Mouse (Mus musculus) G1E (cell line): Measurements from ENCODE around the gene Psme1. TPM values are rescaled to one million over a fixed set of nuclear protein-coding genes. Genes with fewer than 3 reads are reported as not detected.

Experiments
- ATAC-seq: 2 replicates; pipeline ENCODE4 v1.8.0; 2016; ENCODE audit warnings: mild to moderate bottlenecking; ENCODE audit not compliant: insufficient number of reproducible peaks, poor library complexity, low FRiP score, severe bottlenecking; ENCODE audit errors: extremely low read depth
- DNase-seq: peaks from one replicate; pipeline ENCODE4 v3.0.0; 2012; ENCODE audit warnings: low spot score
- H3K27me3 ChIP-seq: 2 replicates; pipeline ENCODE4 v1.6.1; 2012; ENCODE audit warnings: mild to moderate bottlenecking, low read length, inconsistent platforms; ENCODE audit not compliant: insufficient read depth
- H3K36me3 ChIP-seq: replicated peaks from 2 replicates; pipeline ENCODE3; 2012; ENCODE audit warnings: mild to moderate bottlenecking, inconsistent platforms
- H3K4me1 ChIP-seq: 2 replicates; pipeline ENCODE4 v1.6.1; 2012; ENCODE audit warnings: low read depth, low read length, inconsistent platforms, mixed read lengths; ENCODE audit not compliant: insufficient read depth
- H3K4me3 ChIP-seq: 2 replicates; pipeline ENCODE4 v1.5.1; 2012; ENCODE audit warnings: low read depth, mild to moderate bottlenecking, inconsistent platforms, low read length, moderate library complexity, mixed read lengths
- H3K9me3 ChIP-seq: replicated peaks from 2 replicates; pipeline ENCODE4 v1.6.1; 2012; ENCODE audit warnings: inconsistent platforms
- CTCF ChIP-seq: IDR thresholded peaks from 2 replicates; pipeline ENCODE4 v1.5.1; 2012; ENCODE audit warnings: low read depth, low read length, inconsistent platforms, mixed read lengths
- GATA1 ChIP-seq: IDR thresholded peaks from 2 replicates; pipeline ENCODE4 v1.6.1; 2012; ENCODE audit warnings: borderline replicate concordance, low read length, inconsistent platforms, mixed read lengths
- GATA2 ChIP-seq: IDR thresholded peaks from 2 replicates; pipeline ENCODE4 v1.6.1; 2012; ENCODE audit warnings: low read depth, low read length, inconsistent platforms, borderline replicate concordance
- POLR2AphosphoS5 ChIP-seq: IDR thresholded peaks from 2 replicates; pipeline ENCODE4 v1.6.1; 2012; ENCODE audit warnings: low read depth, low read length, inconsistent platforms; ENCODE audit not compliant: insufficient replicate concordance
- TAL1 ChIP-seq: conservative IDR thresholded peaks from 2 replicates; pipeline ENCODE4 v1.6.1; 2012; ENCODE audit warnings: low read depth, low read length, inconsistent platforms, mixed read lengths
- polyA plus RNA-seq: library from polyadenylated mRNA; stranded (reverse); fragments of >175 nt; gene quantifications from 2 replicates; pipeline ENCODE4 v1.2.3, GENCODE M21; 2012
- total RNA-seq, 2 experiments: library from RNA; stranded (forward) in 1 of 2; stranded (reverse) in 1 of 2; fragments of 200-1000 nt in 1 of 2; fragments of >200 nt in 1 of 2; fragmentation: Nextera tagmentation in 1 of 2; gene quantifications; 2 replicates each; pipeline ENCODE4 v1.2.3; 2014 to 2017

The Psme1 gene
- total and polyA plus RNA-seq, 3 experiments = 141 to 598 (median 212) TPM

- peak; percentile 82 for ATAC-seq
- no peak for TF ChIP-seq CTCF
- no peak for TF ChIP-seq GATA2
- no peak for TF ChIP-seq POLR2AphosphoS5
- no peak for TF ChIP-seq GATA1
- no peak for TF ChIP-seq TAL1
- Histone ChIP-seq H3K9me3 (no peaks in the 10 kb centered on the region), H3K27me3 (no peaks in the 10 kb centered on the region), H3K4me3 (peak within 1 kb of the TSS; percentile 78), H3K36me3 (peaks cover 39% of the 10 kb centered on the region), H3K4me1 (peaks cover 84% of the 10 kb centered on the region)
- peak; percentile 91 for DNase-seq
Observed at GRCm38 (mm10) chr14:55617822-55618221, 39.9 kb downstream of the Psme1 start, which contains the start of gene Rec8. Rec8 (plus strand) TSS chr14:55618037.

DNA sequence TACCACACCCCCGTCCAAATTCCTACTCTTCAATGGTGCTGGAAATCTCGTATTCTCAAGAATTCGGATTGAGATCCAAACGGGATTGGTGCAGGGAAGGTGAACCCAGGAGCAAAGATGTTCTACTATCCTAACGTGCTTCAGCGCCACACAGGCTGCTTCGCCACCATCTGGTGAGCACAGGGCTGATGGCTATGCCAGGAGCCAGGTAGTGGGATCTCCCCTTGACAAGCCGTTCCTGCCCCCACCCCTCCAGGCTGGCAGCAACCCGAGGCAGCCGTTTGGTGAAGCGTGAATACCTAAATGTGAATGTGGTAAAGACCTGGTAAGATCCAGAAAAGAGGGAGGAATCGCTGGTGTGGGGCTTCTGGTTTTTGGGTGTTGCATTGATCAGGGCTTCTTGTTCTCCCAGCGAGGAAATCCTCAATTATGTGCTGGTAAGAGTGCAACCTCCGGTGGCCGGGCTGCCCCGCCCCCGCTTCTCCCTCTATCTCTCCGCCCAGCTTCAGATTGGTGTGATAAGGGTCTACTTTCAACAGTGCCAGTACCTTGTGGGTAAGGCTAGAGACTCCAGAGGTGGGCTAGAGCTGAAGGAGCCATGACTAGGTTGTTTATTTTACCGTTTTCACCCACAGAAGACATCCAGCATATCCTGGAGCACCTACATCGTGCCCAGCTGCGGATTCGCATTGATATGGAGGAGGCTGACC, 40.7 kb downstream of the Psme1 start:
- Histone ChIP-seq H3K4me1 (peaks cover 84% of the 10 kb centered on the region), H3K36me3 (peaks cover 47% of the 10 kb centered on the region), H3K4me3 (peak overlapping the region; percentile 78), H3K27me3 (no peaks in the 10 kb centered on the region), H3K9me3 (no peaks in the 10 kb centered on the region)
- TF ChIP-seq TAL1 (peak; percentile 67), GATA1 (no peak), GATA2 (peak; percentile 61; the same call in 1 of the 2 replicates), CTCF (no peak), POLR2AphosphoS5 (no peak)
- peak; percentile 51 for ATAC-seq
- DNase-seq = peak; percentile 71

DNA sequence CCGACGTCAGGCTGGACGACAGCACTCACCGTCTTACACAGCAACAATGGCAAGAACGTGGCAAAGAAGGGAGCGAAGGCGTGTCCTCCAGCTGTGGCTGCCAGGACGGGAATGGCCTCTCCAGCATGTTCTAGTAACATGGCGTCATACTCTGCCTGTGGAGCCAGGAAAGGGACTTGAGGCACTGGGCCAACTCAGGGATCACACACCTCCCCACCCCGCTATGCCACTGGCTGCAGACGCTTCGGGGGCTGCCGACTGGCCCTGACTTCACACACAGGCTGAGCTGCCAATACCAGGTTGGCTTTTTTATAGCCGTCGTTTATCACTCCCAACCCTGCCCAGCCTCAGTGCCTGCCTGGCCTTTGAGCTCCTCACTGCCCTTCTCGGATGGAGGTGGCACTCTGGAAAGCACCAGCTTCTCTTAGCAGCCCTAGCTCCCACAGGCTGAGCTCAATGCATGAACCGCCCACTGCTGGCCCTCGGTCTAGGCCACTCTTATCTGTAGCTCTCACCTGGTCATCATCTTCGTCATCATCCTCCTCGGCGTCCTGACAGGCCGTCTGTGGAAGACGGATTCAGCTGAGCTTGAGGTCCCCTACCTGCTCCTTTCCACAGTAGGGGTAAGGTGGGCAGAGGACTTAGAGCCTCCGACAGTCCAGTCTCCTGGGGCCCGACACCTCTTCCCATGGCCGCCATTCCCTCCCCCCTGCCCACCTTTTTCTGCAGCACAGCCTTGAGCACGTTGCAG, 50.3 kb downstream of the Psme1 start:
- H3K36me3 ChIP-seq = peaks cover 100% of the 10 kb centered on the region
- H3K27me3 ChIP-seq = no peaks in the 10 kb centered on the region

GRCm38 (mm10) chr14:55629312-55629711, 51.4 kb downstream of the Psme1 start:
- no peaks in the 10 kb centered on the region for H3K27me3 ChIP-seq
- H3K9me3 ChIP-seq = no peaks in the 10 kb centered on the region
- DNase-seq = no peak
- ATAC-seq = no peak; the same call in 1 of the 2 replicates
- peaks cover 100% of the 10 kb centered on the region for H3K36me3 ChIP-seq
- TF ChIP-seq GATA2 = no peak
- no peak for TF ChIP-seq POLR2AphosphoS5
- TF ChIP-seq CTCF = peak; percentile 96
- H3K4me3 ChIP-seq = no peak overlapping the region
- H3K4me1 ChIP-seq = peaks cover 68% of the 10 kb centered on the region

More for the DNA sequence above, 50.3 kb downstream of the Psme1 start:
- no peaks in the 10 kb centered on the region for H3K9me3 ChIP-seq
- H3K4me3 ChIP-seq = peak overlapping the region; percentile 44; the same call in 1 of the 2 replicates
- ATAC-seq (peak; percentile 47; the same call in 1 of the 2 replicates), DNase-seq (peak; percentile 35)
- H3K4me1 ChIP-seq = peaks cover 68% of the 10 kb centered on the region
- no peak for TF ChIP-seq GATA1
- peak; percentile 48 for TF ChIP-seq TAL1
- no peak for TF ChIP-seq CTCF
- no peak for TF ChIP-seq POLR2AphosphoS5
- TF ChIP-seq GATA2 = no peak

Other genes with a start within 250 kb of the Psme1 start
Only the 20 nearest of the 31 such genes appear.
- 15.5 and 21.1 TPM in 2 replicates for gene Dhrs4, start 99.4 kb upstream of the Psme1 start, total RNA-seq (2014; fragmentation: Nextera tagmentation)
- gene Dhrs4, start 99.4 kb upstream of the Psme1 start, total RNA-seq (2017) = 47.7 TPM in 2 replicates
- gene Dhrs4, start 99.4 kb upstream of the Psme1 start, polyA plus RNA-seq = 37.4 and 42.8 TPM in 2 replicates
- 2.2 TPM in 2 replicates for gene Carmil3, start 87.5 kb upstream of the Psme1 start, total RNA-seq (2014; fragmentation: Nextera tagmentation)
- gene Carmil3, start 87.5 kb upstream of the Psme1 start, total RNA-seq (2017) = 2.1 and 2.3 TPM in 2 replicates
- 0.92 and 1.2 TPM in 2 replicates for gene Carmil3, start 87.5 kb upstream of the Psme1 start, polyA plus RNA-seq
- not detected in 2 replicates for gene Cpne6, start 67.7 kb upstream of the Psme1 start, total RNA-seq (2014; fragmentation: Nextera tagmentation)
- gene Cpne6, start 67.7 kb upstream of the Psme1 start, total RNA-seq (2017) = 0.06 and 0.11 TPM in 2 replicates
- 0.03 and 0.06 TPM in 2 replicates for gene Cpne6, start 67.7 kb upstream of the Psme1 start, polyA plus RNA-seq
- not detected in 2 replicates for gene Nrl, start 53.1 kb upstream of the Psme1 start, total RNA-seq (2014; fragmentation: Nextera tagmentation)
- gene Nrl, start 53.1 kb upstream of the Psme1 start, total RNA-seq (2017) = 0.06 and 0.27 TPM in 2 replicates
- gene Nrl, start 53.1 kb upstream of the Psme1 start, polyA plus RNA-seq = not detected in 2 replicates
- gene Pck2, start 37.9 kb upstream of the Psme1 start, total RNA-seq (2014; fragmentation: Nextera tagmentation) = 9.5 and 33.6 TPM in 2 replicates
- gene Pck2, start 37.9 kb upstream of the Psme1 start, total RNA-seq (2017) = 9.9 and 10.7 TPM in 2 replicates
- 23.9 and 34.9 TPM in 2 replicates for gene Pck2, start 37.9 kb upstream of the Psme1 start, polyA plus RNA-seq
- 39.2 and 42.7 TPM in 2 replicates for gene Dcaf11, start 18.1 kb upstream of the Psme1 start, total RNA-seq (2014; fragmentation: Nextera tagmentation)
- 50.9 and 51.2 TPM in 2 replicates for gene Dcaf11, start 18.1 kb upstream of the Psme1 start, total RNA-seq (2017)
- gene Dcaf11, start 18.1 kb upstream of the Psme1 start, polyA plus RNA-seq = 33.9 and 40.0 TPM in 2 replicates
- 43.1 TPM in 1 of 2 replicates, not detected in the other for gene A730061H03Rik, start 17.7 kb upstream of the Psme1 start, total RNA-seq (2014; fragmentation: Nextera tagmentation)
- gene A730061H03Rik, start 17.7 kb upstream of the Psme1 start, total RNA-seq (2017) = 0.46 and 0.87 TPM in 2 replicates
- 0.17 TPM in 1 of 2 replicates, not detected in the other for gene A730061H03Rik, start 17.7 kb upstream of the Psme1 start, polyA plus RNA-seq
- not detected in 2 replicates for gene Fitm1, start 2.5 kb upstream of the Psme1 start, total RNA-seq (2014; fragmentation: Nextera tagmentation)
- not detected in 2 replicates for gene Fitm1, start 2.5 kb upstream of the Psme1 start, total RNA-seq (2017)
- gene Fitm1, start 2.5 kb upstream of the Psme1 start, polyA plus RNA-seq = not detected in 2 replicates
- 16.7 and 20.0 TPM in 2 replicates for gene Emc9, start 7.2 kb downstream of the Psme1 start, total RNA-seq (2014; fragmentation: Nextera tagmentation)
- 17.9 and 23.6 TPM in 2 replicates for gene Emc9, start 7.2 kb downstream of the Psme1 start, total RNA-seq (2017)
- gene Emc9, start 7.2 kb downstream of the Psme1 start, polyA plus RNA-seq = 19.5 and 20.2 TPM in 2 replicates
- 59.4 and 109 TPM in 2 replicates for gene Psme2, start 13.0 kb downstream of the Psme1 start, total RNA-seq (2014; fragmentation: Nextera tagmentation)
- gene Psme2, start 13.0 kb downstream of the Psme1 start, total RNA-seq (2017) = 163 and 165 TPM in 2 replicates
- 33.4 and 50.8 TPM in 2 replicates for gene Psme2, start 13.0 kb downstream of the Psme1 start, polyA plus RNA-seq
- gene Rnf31, start 13.6 kb downstream of the Psme1 start, total RNA-seq (2014; fragmentation: Nextera tagmentation) = 23.7 and 43.9 TPM in 2 replicates
- 11.8 and 12.6 TPM in 2 replicates for gene Rnf31, start 13.6 kb downstream of the Psme1 start, total RNA-seq (2017)
- gene Rnf31, start 13.6 kb downstream of the Psme1 start, polyA plus RNA-seq = 34.2 and 35.1 TPM in 2 replicates
- gene Irf9, start 25.4 kb downstream of the Psme1 start, total RNA-seq (2014; fragmentation: Nextera tagmentation) = 25.3 and 31.2 TPM in 2 replicates
- 37.8 and 39.6 TPM in 2 replicates for gene Irf9, start 25.4 kb downstream of the Psme1 start, total RNA-seq (2017)
- gene Irf9, start 25.4 kb downstream of the Psme1 start, polyA plus RNA-seq = 40.3 and 64.3 TPM in 2 replicates
- gene Rec8, start 39.9 kb downstream of the Psme1 start, total RNA-seq (2014; fragmentation: Nextera tagmentation) = 123 and 137 TPM in 2 replicates
- gene Rec8, start 39.9 kb downstream of the Psme1 start, total RNA-seq (2017) = 89.9 and 103 TPM in 2 replicates
- 80.7 and 144 TPM in 2 replicates for gene Rec8, start 39.9 kb downstream of the Psme1 start, polyA plus RNA-seq
- 24.1 and 49.6 TPM in 2 replicates for gene Ipo4, start 57.8 kb downstream of the Psme1 start, total RNA-seq (2014; fragmentation: Nextera tagmentation)
- gene Ipo4, start 57.8 kb downstream of the Psme1 start, total RNA-seq (2017) = 18.1 and 24.9 TPM in 2 replicates
- 32.7 and 75.8 TPM in 2 replicates for gene Ipo4, start 57.8 kb downstream of the Psme1 start, polyA plus RNA-seq
- 7.2 and 10.9 TPM in 2 replicates for gene Gm49378, start 59.8 kb downstream of the Psme1 start, total RNA-seq (2014; fragmentation: Nextera tagmentation)
- gene Gm49378, start 59.8 kb downstream of the Psme1 start, total RNA-seq (2017) = 2.9 and 4.6 TPM in 2 replicates
- 2.4 TPM in 1 of 2 replicates, not detected in the other for gene Gm49378, start 59.8 kb downstream of the Psme1 start, polyA plus RNA-seq
- 35.1 and 40.6 TPM in 2 replicates for gene Tm9sf1, start 65.7 kb downstream of the Psme1 start, total RNA-seq (2014; fragmentation: Nextera tagmentation)
- gene Tm9sf1, start 65.7 kb downstream of the Psme1 start, total RNA-seq (2017) = 54.0 and 57.7 TPM in 2 replicates
- gene Tm9sf1, start 65.7 kb downstream of the Psme1 start, polyA plus RNA-seq = 14.6 and 14.8 TPM in 2 replicates
- 4.0 and 4.2 TPM in 2 replicates for gene Tssk4, start 72.1 kb downstream of the Psme1 start, total RNA-seq (2014; fragmentation: Nextera tagmentation)
- 1.9 and 2.3 TPM in 2 replicates for gene Tssk4, start 72.1 kb downstream of the Psme1 start, total RNA-seq (2017)
- 0.17 and 0.26 TPM in 2 replicates for gene Tssk4, start 72.1 kb downstream of the Psme1 start, polyA plus RNA-seq
- gene Mdp1, start 82.4 kb downstream of the Psme1 start, total RNA-seq (2014; fragmentation: Nextera tagmentation) = 18.4 and 28.0 TPM in 2 replicates
- 45.8 and 46.5 TPM in 2 replicates for gene Mdp1, start 82.4 kb downstream of the Psme1 start, total RNA-seq (2017)
- 9.4 and 12.2 TPM in 2 replicates for gene Mdp1, start 82.4 kb downstream of the Psme1 start, polyA plus RNA-seq
- gene Gmpr2, start 93.8 kb downstream of the Psme1 start, total RNA-seq (2014; fragmentation: Nextera tagmentation) = 27.7 and 30.8 TPM in 2 replicates
- 40.5 and 42.7 TPM in 2 replicates for gene Gmpr2, start 93.8 kb downstream of the Psme1 start, total RNA-seq (2017)
- 20.0 and 24.7 TPM in 2 replicates for gene Gmpr2, start 93.8 kb downstream of the Psme1 start, polyA plus RNA-seq
- 234 and 266 TPM in 2 replicates for gene Nedd8, start 94.0 kb downstream of the Psme1 start, total RNA-seq (2014; fragmentation: Nextera tagmentation)
- 488 and 566 TPM in 2 replicates for gene Nedd8, start 94.0 kb downstream of the Psme1 start, total RNA-seq (2017)
- gene Nedd8, start 94.0 kb downstream of the Psme1 start, polyA plus RNA-seq = 112 and 128 TPM in 2 replicates